Mouse (Mus musculus): ENCODE data around the gene Pawr. TPM values are rescaled to one million over a fixed set of nuclear protein-coding genes. Genes with fewer than 3 reads are reported as not detected.

The Pawr gene
- polyA plus RNA-seq, 1 experiment from 2014 or later = 14.4 TPM

- no peak for ATAC-seq (ENCODE audit: low read depth)
- Histone ChIP-seq H3K27me3 (ENCODE audit: control insufficient read depth, insufficient read depth, low read depth, low read length) (no peaks in the 10 kb centered on the region), H3K9ac (ENCODE audit: low read length) (no peak overlapping the region), H3K36me3 (ENCODE audit: control insufficient read depth, insufficient read depth, low read length) (no peaks in the 10 kb centered on the region), H3K4me1 (replicated peaks; ENCODE audit: control insufficient read depth, insufficient read depth, low read length) (no peaks in the 10 kb centered on the region; the same call in 1 of the 2 replicates), H3K9me3 (ENCODE audit: control insufficient read depth, low read length) (no peaks in the 10 kb centered on the region), H3K27ac (ENCODE audit: low read length) (no peak overlapping the region), H3K4me3 (ENCODE audit: low read length) (no peak overlapping the region), H3K4me2 (ENCODE audit: low read depth, low read length) (no peak overlapping the region)
- WGBS = 58% methylated on average over 11 of the region's 11 CpGs
Measured at GRCm38 (mm10) chr10:108307772-108308171, 24.1 kb upstream of the Pawr start.

- no peak overlapping the region for H3K4me2 ChIP-seq (ENCODE audit: low read depth, low read length)
- H3K27ac ChIP-seq (ENCODE audit: low read length) = no peak overlapping the region
- no peak for ATAC-seq (ENCODE audit: low read depth)
- 84% methylated on average over 5 of the region's 5 CpGs for WGBS
- no peaks in the 10 kb centered on the region for H3K36me3 ChIP-seq (ENCODE audit: control insufficient read depth, insufficient read depth, low read length)
- H3K4me3 ChIP-seq (ENCODE audit: low read length) = no peak overlapping the region
- H3K9me3 ChIP-seq (ENCODE audit: control insufficient read depth, low read length) = no peaks in the 10 kb centered on the region
- H3K9ac ChIP-seq (ENCODE audit: low read length) = no peak overlapping the region
- H3K27me3 ChIP-seq (ENCODE audit: control insufficient read depth, insufficient read depth, low read depth, low read length) = no peaks in the 10 kb centered on the region
- H3K4me1 ChIP-seq (replicated peaks; ENCODE audit: control insufficient read depth, insufficient read depth, low read length) = no peaks in the 10 kb centered on the region; the same call in 1 of the 2 replicates
Measured at GRCm38 (mm10) chr10:108310195-108310594, 21.7 kb upstream of the Pawr start.

GRCm38 (mm10) chr10:108311396-108311795 lies 20.5 kb upstream of the Pawr start:
- no peak for ATAC-seq (ENCODE audit: low read depth)
- 81% methylated on average over 3 of the region's 3 CpGs for WGBS
- H3K9ac ChIP-seq (ENCODE audit: low read length) = no peak overlapping the region
- no peaks in the 10 kb centered on the region for H3K36me3 ChIP-seq (ENCODE audit: control insufficient read depth, insufficient read depth, low read length)
- no peak overlapping the region for H3K4me3 ChIP-seq (ENCODE audit: low read length)
- H3K4me2 ChIP-seq (ENCODE audit: low read depth, low read length) = no peak overlapping the region
- no peaks in the 10 kb centered on the region; the same call in 1 of the 2 replicates for H3K4me1 ChIP-seq (replicated peaks; ENCODE audit: control insufficient read depth, insufficient read depth, low read length)
- no peaks in the 10 kb centered on the region for H3K9me3 ChIP-seq (ENCODE audit: control insufficient read depth, low read length)
- H3K27ac ChIP-seq (ENCODE audit: low read length) = no peak overlapping the region
- no peaks in the 10 kb centered on the region for H3K27me3 ChIP-seq (ENCODE audit: control insufficient read depth, insufficient read depth, low read depth, low read length)

GRCm38 (mm10) chr10:108313845-108314244 lies 18.1 kb upstream of the Pawr start:
- Histone ChIP-seq H3K4me3 (ENCODE audit: low read length) (no peak overlapping the region), H3K27me3 (ENCODE audit: control insufficient read depth, insufficient read depth, low read depth, low read length) (no peaks in the 10 kb centered on the region)

GRCm38 (mm10) chr10:108314396-108314795 lies 17.5 kb upstream of the Pawr start:
- no peaks in the 10 kb centered on the region for H3K9me3 ChIP-seq (ENCODE audit: control insufficient read depth, low read length)
- H3K27ac ChIP-seq (ENCODE audit: low read length) = no peak overlapping the region
- WGBS = 77% methylated on average over 8 of the region's 8 CpGs
- ATAC-seq (ENCODE audit: low read depth) = no peak
- no peak overlapping the region for H3K4me2 ChIP-seq (ENCODE audit: low read depth, low read length)
- no peaks in the 10 kb centered on the region for H3K4me1 ChIP-seq (replicated peaks; ENCODE audit: control insufficient read depth, insufficient read depth, low read length)
- no peak overlapping the region for H3K9ac ChIP-seq (ENCODE audit: low read length)
- H3K27me3 ChIP-seq (ENCODE audit: control insufficient read depth, insufficient read depth, low read depth, low read length) = no peaks in the 10 kb centered on the region
- H3K36me3 ChIP-seq (ENCODE audit: control insufficient read depth, insufficient read depth, low read length) = no peaks in the 10 kb centered on the region
- H3K4me3 ChIP-seq (ENCODE audit: low read length) = no peak overlapping the region

More at GRCm38 (mm10) chr10:108313845-108314244, 18.1 kb upstream of the Pawr start:
- H3K36me3 ChIP-seq (ENCODE audit: control insufficient read depth, insufficient read depth, low read length) = no peaks in the 10 kb centered on the region
- no peaks in the 10 kb centered on the region for H3K9me3 ChIP-seq (ENCODE audit: control insufficient read depth, low read length)
- H3K4me2 ChIP-seq (ENCODE audit: low read depth, low read length) = no peak overlapping the region
- H3K4me1 ChIP-seq (replicated peaks; ENCODE audit: control insufficient read depth, insufficient read depth, low read length) = no peaks in the 10 kb centered on the region
- 77% methylated on average over 6 of the region's 6 CpGs for whole genome bisulfite sequencing
- no peak for ATAC-seq (ENCODE audit: low read depth)
- H3K27ac ChIP-seq (ENCODE audit: low read length) = no peak overlapping the region
- no peak overlapping the region for H3K9ac ChIP-seq (ENCODE audit: low read length)

GRCm38 (mm10) chr10:108315236-108315635 lies 16.7 kb upstream of the Pawr start:
- no peak for ATAC-seq (ENCODE audit: low read depth)
- no peak overlapping the region for H3K9ac ChIP-seq (ENCODE audit: low read length)
- peaks cover under 1% of the 10 kb centered on the region; the same call in 1 of the 2 replicates for H3K4me1 ChIP-seq (replicated peaks; ENCODE audit: control insufficient read depth, insufficient read depth, low read length)
- H3K9me3 ChIP-seq (ENCODE audit: control insufficient read depth, low read length) = no peaks in the 10 kb centered on the region
- no peak overlapping the region for H3K4me3 ChIP-seq (ENCODE audit: low read length)
- H3K36me3 ChIP-seq (ENCODE audit: control insufficient read depth, insufficient read depth, low read length) = no peaks in the 10 kb centered on the region
- no peak overlapping the region for H3K27ac ChIP-seq (ENCODE audit: low read length)
- no peak overlapping the region for H3K4me2 ChIP-seq (ENCODE audit: low read depth, low read length)
- no peaks in the 10 kb centered on the region for H3K27me3 ChIP-seq (ENCODE audit: control insufficient read depth, insufficient read depth, low read depth, low read length)
- WGBS = 96% methylated on average over 7 of the region's 7 CpGs

GRCm38 (mm10) chr10:108328356-108328755 lies 3.6 kb upstream of the Pawr start:
- Histone ChIP-seq H3K4me1 (replicated peaks; ENCODE audit: control insufficient read depth, insufficient read depth, low read length) (no peaks in the 10 kb centered on the region; the same call in 1 of the 2 replicates), H3K4me2 (ENCODE audit: low read depth, low read length) (no peak overlapping the region), H3K9ac (ENCODE audit: low read length) (no peak overlapping the region), H3K27ac (ENCODE audit: low read length) (no peak overlapping the region), H3K36me3 (ENCODE audit: control insufficient read depth, insufficient read depth, low read length) (no peaks in the 10 kb centered on the region), H3K27me3 (ENCODE audit: control insufficient read depth, insufficient read depth, low read depth, low read length) (no peaks in the 10 kb centered on the region), H3K9me3 (ENCODE audit: control insufficient read depth, low read length) (no peaks in the 10 kb centered on the region), H3K4me3 (ENCODE audit: low read length) (no peak overlapping the region)
- ATAC-seq (ENCODE audit: low read depth) = no peak
- WGBS = 78% methylated on average over 7 of the region's 7 CpGs

- Histone ChIP-seq H3K4me3 (ENCODE audit: low read length) (no peak overlapping the region), H3K4me1 (replicated peaks; ENCODE audit: control insufficient read depth, insufficient read depth, low read length) (no peaks in the 10 kb centered on the region; the same call in 1 of the 2 replicates), H3K27ac (ENCODE audit: low read length) (no peak overlapping the region), H3K9ac (ENCODE audit: low read length) (no peak overlapping the region), H3K9me3 (ENCODE audit: control insufficient read depth, low read length) (no peaks in the 10 kb centered on the region), H3K27me3 (ENCODE audit: control insufficient read depth, insufficient read depth, low read depth, low read length) (no peaks in the 10 kb centered on the region), H3K4me2 (ENCODE audit: low read depth, low read length) (no peak overlapping the region), H3K36me3 (ENCODE audit: control insufficient read depth, insufficient read depth, low read length) (no peaks in the 10 kb centered on the region)
- no peak for ATAC-seq (ENCODE audit: low read depth)
- WGBS = 88% methylated on average over 12 of the region's 12 CpGs
Measured at GRCm38 (mm10) chr10:108328983-108329382, 2.9 kb upstream of the Pawr start.

- no peak for ATAC-seq (ENCODE audit: low read depth)
- no peak overlapping the region for H3K9ac ChIP-seq (ENCODE audit: low read length)
- no peak overlapping the region for H3K4me3 ChIP-seq (ENCODE audit: low read length)
- H3K4me1 ChIP-seq (replicated peaks; ENCODE audit: control insufficient read depth, insufficient read depth, low read length) = no peaks in the 10 kb centered on the region; the same call in 1 of the 2 replicates
- H3K4me2 ChIP-seq (ENCODE audit: low read depth, low read length) = no peak overlapping the region
- 46% methylated on average over 5 of the region's 5 CpGs for WGBS
- H3K27me3 ChIP-seq (ENCODE audit: control insufficient read depth, insufficient read depth, low read depth, low read length) = no peaks in the 10 kb centered on the region
- no peak overlapping the region for H3K27ac ChIP-seq (ENCODE audit: low read length)
- H3K9me3 ChIP-seq (ENCODE audit: control insufficient read depth, low read length) = no peaks in the 10 kb centered on the region
- H3K36me3 ChIP-seq (ENCODE audit: control insufficient read depth, insufficient read depth, low read length) = no peaks in the 10 kb centered on the region
Measured at GRCm38 (mm10) chr10:108329771-108330170, 2.1 kb upstream of the Pawr start.

GRCm38 (mm10) chr10:108330964-108331363 lies 957 bp upstream of the Pawr start:
- ATAC-seq (ENCODE audit: low read depth) = no peak
- no peaks in the 10 kb centered on the region for H3K27me3 ChIP-seq (ENCODE audit: control insufficient read depth, insufficient read depth, low read depth, low read length)
- 0 out of 2 replicates have a peak, but pooled peaks cover 3% of the 10 kb centered on the region for H3K36me3 ChIP-seq (ENCODE audit: control insufficient read depth, insufficient read depth, low read length)
- peak overlapping the region; percentile 86 for H3K4me3 ChIP-seq (ENCODE audit: low read length)
- peaks cover 4% of the 10 kb centered on the region for H3K4me1 ChIP-seq (replicated peaks; ENCODE audit: control insufficient read depth, insufficient read depth, low read length)
- H3K9me3 ChIP-seq (ENCODE audit: control insufficient read depth, low read length) = no peaks in the 10 kb centered on the region
- H3K9ac ChIP-seq (ENCODE audit: low read length) = no peak overlapping the region
- H3K27ac ChIP-seq (ENCODE audit: low read length) = no peak overlapping the region
- 10% methylated on average over 10 of the region's 10 CpGs for WGBS
- H3K4me2 ChIP-seq (ENCODE audit: low read depth, low read length) = peak overlapping the region; percentile 56
